Mouse (Mus musculus): ENCODE data around the gene Slc16a6.

DNA sequence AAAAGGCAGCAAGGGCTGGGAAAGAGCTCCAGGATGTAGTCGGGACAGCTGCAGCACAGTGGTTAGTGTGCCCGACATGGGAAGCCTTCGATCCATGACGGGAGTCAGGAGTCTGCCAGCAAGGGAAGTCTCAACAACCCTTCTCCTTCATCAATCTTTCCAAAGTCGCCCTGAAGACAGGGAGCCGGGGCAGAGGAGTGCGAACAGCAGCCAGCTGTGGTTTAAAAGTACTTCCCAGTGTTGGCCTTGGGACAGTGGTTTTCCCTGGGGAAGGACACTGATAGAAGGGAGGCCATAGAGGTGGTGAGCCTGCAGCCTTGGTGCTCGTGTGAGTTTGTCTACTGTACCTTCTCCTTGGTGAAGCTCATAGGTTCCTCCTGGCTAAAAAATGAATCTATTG lies 6.4 kb downstream of the Slc16a6 start:
- TF ChIP-seq USF1 (IDR thresholded peaks at IDR 0.05; ENCODE audit: low read depth) (no peak), MYOD1 (IDR thresholded peaks at IDR 0.05; ENCODE audit: control insufficient read depth in 1 of 3, insufficient read length in 2 of 3, low read depth in 2 of 3) (no peak), REST (IDR thresholded peaks at IDR 0.05; ENCODE audit: insufficient read depth, insufficient read length) (no peak), POLR2A (IDR thresholded peaks at IDR 0.05; ENCODE audit: insufficient read length, low read depth) (no peak), CEBPB (IDR thresholded peaks at IDR 0.05; ENCODE audit: insufficient read depth, poor library complexity, severe bottlenecking) (no peak), E2F4 (IDR thresholded peaks at IDR 0.05; ENCODE audit: insufficient read depth) (no peak), MAX (IDR thresholded peaks at IDR 0.05; ENCODE audit: low read depth) (no peak)

Measured in myocyte (in vitro differentiated cells).